Mouse (Mus musculus) cerebellum, postnatal 4 days (tissue): ENCODE results near the gene Fpr-rs6.

ENCODE experiments used
- DNase-seq, 2 experiments: peaks; one replicate each; pipeline ENCODE4 v3.0.0; 2022; ENCODE audit warnings: low spot score in 2 of 2, mixed read lengths in 1 of 2

The Fpr-rs6 gene

GRCm38 (mm10) chr17:20182997-20183396 is at the start of gene Fpr-rs6:
Gene Fpr-rs6, minus strand, starts transcription at chr17:20183097.
- DNase-seq = no peak
